Mouse (Mus musculus) lung, adult 2 months (tissue): ENCODE measurements around the gene Ms4a10. TPM values are rescaled to one million over a fixed set of nuclear protein-coding genes. Genes with fewer than 3 reads are reported as not detected.

Experiments
- DNase-seq: peaks from one replicate; pipeline ENCODE4 v3.0.0; 2022
- H3K4me1 ChIP-seq: fragments of 200-500 bp; 2 replicates; pipeline ENCODE4 v1.6.1; 2011; ENCODE audit warnings: low read length; ENCODE audit not compliant: control insufficient read depth, insufficient read depth
- H3K4me3 ChIP-seq: fragments of 200-500 bp; replicated peaks from 2 replicates; pipeline ENCODE3; 2011; ENCODE audit warnings: low read depth, mild to moderate bottlenecking, control low read depth, low read length; ENCODE audit errors: extremely low read depth
- CTCF ChIP-seq: fragments of 200-500 bp; IDR thresholded peaks from 2 replicates; pipeline ENCODE4 v1.5.1; 2011; ENCODE audit warnings: mild to moderate bottlenecking, low read length, control low read depth; ENCODE audit not compliant: insufficient read depth
- POLR2A ChIP-seq: fragments of 200-500 bp; IDR thresholded peaks from 2 replicates; pipeline ENCODE4 v1.6.1; 2011; ENCODE audit warnings: low read depth, mild to moderate bottlenecking, control low read depth, low read length, borderline replicate concordance; ENCODE audit errors: extremely low read depth
- WGBS: fragments of 180-500 bp; shearing (Covaris S2); methylation state at CpG from one replicate; pipeline ENCODE4 v1.1.7; 2018; 5-methylcytosine and 5-hydroxymethylcytosine counted together
- polyA plus RNA-seq: library from polyadenylated mRNA; depleted of rRNA; stranded (reverse); fragments of >200 nt; gene quantifications from 2 replicates; pipeline ENCODE4 v1.2.3, GENCODE M21; 2012

Gene Ms4a10
- polyA plus RNA-seq, 1 experiment = not detected

- TF ChIP-seq CTCF = no peak
- TF ChIP-seq POLR2A = no peak
- Histone ChIP-seq H3K4me3 (no peak overlapping the region), H3K4me1 (peaks cover 3% of the 10 kb centered on the region; the same call in 1 of the 2 replicates)
- 37% methylated on average over 12 of the region's 12 CpGs for WGBS
- no peak for DNase-seq
Observed at GRCm38 (mm10) chr19:10959978-10960346, 14.5 kb downstream of the Ms4a10 start.

- WGBS = 17% methylated on average over 11 of the region's 11 CpGs
Observed at GRCm38 (mm10) chr19:10959085-10959977, 15.1 kb downstream of the Ms4a10 start.

GRCm38 (mm10) chr19:10952021-10952939, 22.2 kb downstream of the Ms4a10 start:
- peaks cover 9% of the 10 kb centered on the region; the same call in 1 of the 2 replicates for H3K4me1 ChIP-seq
- TF ChIP-seq CTCF = no peak
- TF ChIP-seq POLR2A = no peak
- no peak overlapping the region for H3K4me3 ChIP-seq
- no peak for DNase-seq
- 53% methylated on average over 11 of the region's 11 CpGs for WGBS

More at GRCm38 (mm10) chr19:10959085-10959977, 15.1 kb downstream of the Ms4a10 start:
- H3K4me3 ChIP-seq = no peak overlapping the region
- TF ChIP-seq POLR2A = no peak
- TF ChIP-seq CTCF = peak; percentile 39; the same call in 1 of the 2 replicates
- peak; percentile 29 for DNase-seq
- H3K4me1 ChIP-seq = peaks cover 3% of the 10 kb centered on the region; the same call in 1 of the 2 replicates

GRCm38 (mm10) chr19:10949558-10949957, 24.9 kb downstream of the Ms4a10 start:
- DNase-seq = no peak
- no peak for TF ChIP-seq CTCF
- TF ChIP-seq POLR2A = no peak
- WGBS = 23% methylated on average over 9 of the region's 9 CpGs
- Histone ChIP-seq H3K4me1 (peaks cover 9% of the 10 kb centered on the region; the same call in 1 of the 2 replicates), H3K4me3 (peak overlapping the region; percentile 38)

GRCm38 (mm10) chr19:10949112-10949511, 25.4 kb downstream of the Ms4a10 start, which contains the start of gene Ccdc86:
TSS of gene Ccdc86 (minus strand) at chr19:10949266.
- peak; percentile 95 for DNase-seq
- WGBS = under 1% methylated on average over 30 of the region's 30 CpGs
- Histone ChIP-seq H3K4me3 (peak within 1 kb of the TSS; percentile 82), H3K4me1 (peaks cover 9% of the 10 kb centered on the region; the same call in 1 of the 2 replicates)
- TF ChIP-seq POLR2A (peak; percentile 63; the same call in 1 of the 2 replicates), CTCF (no peak)

GRCm38 (mm10) chr19:10948416-10948815, 26.1 kb downstream of the Ms4a10 start:
- no peak for DNase-seq
- Histone ChIP-seq H3K4me3 (peak overlapping the region; percentile 39), H3K4me1 (peaks cover 9% of the 10 kb centered on the region; the same call in 1 of the 2 replicates)
- no peak for TF ChIP-seq POLR2A
- no peak for TF ChIP-seq CTCF
- under 1% methylated on average over 20 of the region's 20 CpGs for WGBS

GRCm38 (mm10) chr19:10947219-10947618, 27.3 kb downstream of the Ms4a10 start:
- peak overlapping the region; percentile 51 for H3K4me3 ChIP-seq
- 72% methylated on average over 5 of the region's 5 CpGs for WGBS
- no peak for DNase-seq
- no peak for TF ChIP-seq CTCF
- no peak for TF ChIP-seq POLR2A
- H3K4me1 ChIP-seq = peaks cover 9% of the 10 kb centered on the region; the same call in 1 of the 2 replicates

GRCm38 (mm10) chr19:10946506-10946905, 28.0 kb downstream of the Ms4a10 start:
- no peak for DNase-seq
- H3K4me1 ChIP-seq = peaks cover 9% of the 10 kb centered on the region; the same call in 1 of the 2 replicates
- no peak overlapping the region for H3K4me3 ChIP-seq
- 51% methylated on average over 3 of the region's 3 CpGs for WGBS
- TF ChIP-seq CTCF (no peak), POLR2A (no peak)

- TF ChIP-seq CTCF = no peak
- TF ChIP-seq POLR2A = no peak
- no peak for DNase-seq
- WGBS = 72% methylated on average over 3 of the region's 3 CpGs
- Histone ChIP-seq H3K4me3 (no peak overlapping the region), H3K4me1 (peaks cover 11% of the 10 kb centered on the region)
Observed at GRCm38 (mm10) chr19:10943955-10944354, 30.5 kb downstream of the Ms4a10 start.
